Comparison of ENCODE assay signal across 11 mouse cellular contexts in the genomic region with DNA sequence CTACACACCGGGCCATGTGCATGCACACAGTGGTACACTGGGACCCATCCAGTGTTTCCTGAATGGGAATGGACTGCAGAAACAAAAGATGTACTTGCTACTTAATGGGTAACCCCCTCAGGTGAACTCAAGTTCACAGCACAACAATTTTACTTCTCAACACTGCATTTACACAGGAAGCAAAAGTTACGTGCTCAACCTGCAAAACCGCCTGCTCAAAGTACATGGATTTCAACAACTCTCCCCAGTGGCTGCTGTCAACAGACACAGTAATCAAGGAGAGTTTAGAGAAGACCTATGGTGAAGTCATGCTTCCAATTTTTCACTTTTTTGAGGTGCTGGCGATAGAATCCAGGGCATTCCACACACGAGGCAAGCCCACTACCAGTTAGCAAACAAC. TPM values are rescaled to one million over a fixed set of nuclear protein-coding genes. Genes with fewer than 3 reads are reported as not detected.
A peak's percentile ranks its signal among the peaks of the same experiment; 100 is the strongest.
DNase-seq lines count a peak whose midpoint lies in the region; ATAC-seq and TF ChIP-seq lines count a peak whose summit lies in the region.
"Had no signal": no experiment of that assay in that cellular context is flagged by ENCODE, and none has a peak within 500 bp of the region (broad histone marks: within the 10 kb centered on the region; RNA-seq: fewer than 3 reads in every experiment).

No protein-coding gene starts in this region.

- peak overlapping the region; percentile 77 for H3K4me3 ChIP-seq in erythroblast, embryonic 14.5 days (replicated peaks)
- H3K4me3 ChIP-seq in forebrain, postnatal 0 days (ENCODE audit: low read depth, low read length) = no peak overlapping the region
- peak overlapping the region; percentile 71 for H3K4me3 ChIP-seq in liver, embryonic 15.5 days (replicated peaks)

- DNase-seq in A20 (ENCODE audit: low read depth, low spot score) = peak; percentile 36
- DNase-seq in forebrain, postnatal 0 days = no peak
- no peak for DNase-seq in ovary, postnatal 10 days (ENCODE audit: low spot score)
- no peak for DNase-seq in cerebellum, postnatal 25 days
- no peak for DNase-seq in thymus, postnatal 0 days (ENCODE audit: low spot score)
- DNase-seq: adrenal gland, adult 2 months; gastrocnemius, adult 2 months; thymus, postnatal 25 days had no signal

- no peaks in the 10 kb centered on the region for H3K27me3 ChIP-seq in erythroblast, embryonic 14.5 days (ENCODE audit: control insufficient read depth)
- H3K27me3 ChIP-seq in forebrain, postnatal 0 days (ENCODE audit: insufficient read depth, low read length) = no peaks in the 10 kb centered on the region
- no peaks in the 10 kb centered on the region for H3K27me3 ChIP-seq in liver, embryonic 15.5 days

- H3K4me2 ChIP-seq in forebrain, postnatal 0 days (ENCODE audit: low read depth) = peak overlapping the region; percentile 71
- peak overlapping the region; percentile 75 for H3K4me2 ChIP-seq in liver, embryonic 15.5 days

- no peak overlapping the region for H3K27ac ChIP-seq in forebrain, postnatal 0 days (ENCODE audit: low read depth, low read length)
- peak overlapping the region; percentile 88 for H3K27ac ChIP-seq in liver, embryonic 15.5 days (replicated peaks)

- WGBS in forebrain, postnatal 0 days = 58% methylated on average over 5 of the region's 5 CpGs
- 52% methylated on average over 5 of the region's 5 CpGs for WGBS in liver, embryonic 15.5 days (ENCODE audit: insufficient replicate concordance)

- H3K36me3 ChIP-seq in erythroblast, embryonic 14.5 days (ENCODE audit: control insufficient read depth) = peaks cover 54% of the 10 kb centered on the region
- H3K36me3 ChIP-seq in forebrain, postnatal 0 days (ENCODE audit: insufficient read depth) = peaks cover 14% of the 10 kb centered on the region
- peaks cover 18% of the 10 kb centered on the region for H3K36me3 ChIP-seq in liver, embryonic 15.5 days (replicated peaks)

- H3K9ac ChIP-seq in forebrain, postnatal 0 days = no peak overlapping the region
- H3K9ac ChIP-seq in liver, embryonic 15.5 days = peak overlapping the region; percentile 47

- no peak for TF ChIP-seq CTCF in forebrain, postnatal 0 days (IDR thresholded peaks at IDR 0.05; ENCODE audit: low read depth)

- peaks cover 48% of the 10 kb centered on the region for H3K4me1 ChIP-seq in erythroblast, embryonic 14.5 days (ENCODE audit: control insufficient read depth)
- peaks cover 13% of the 10 kb centered on the region for H3K4me1 ChIP-seq in forebrain, postnatal 0 days (ENCODE audit: insufficient read depth)
- H3K4me1 ChIP-seq in liver, embryonic 15.5 days (replicated peaks) = peaks cover 44% of the 10 kb centered on the region

- no peaks in the 10 kb centered on the region for H3K9me3 ChIP-seq in erythroblast, embryonic 14.5 days (ENCODE audit: control insufficient read depth, low read length)
- H3K9me3 ChIP-seq in forebrain, postnatal 0 days (ENCODE audit: low read length) = no peaks in the 10 kb centered on the region
- no peaks in the 10 kb centered on the region for H3K9me3 ChIP-seq in liver, embryonic 15.5 days (replicated peaks)

- no peak for ATAC-seq in erythroblast, adult 5-6 weeks (replicated peaks; ENCODE audit: low FRiP score, poor library complexity, severe bottlenecking)
- no peak for ATAC-seq in forebrain, postnatal 0 days
- ATAC-seq in liver, embryonic 15.5 days (ENCODE audit: insufficient read depth) = no peak

RNA-seq across cellular contexts. Expression of a gene that starts 1.6 kb away (rescaled TPM):
- 30.8 and 33.7 TPM in 2 replicates for polyA plus RNA-seq in erythroblast, embryonic 14.5 days (2012)
- 30.9 and 43.6 TPM in 2 replicates for total RNA-seq in erythroblast, adult 5-6 weeks (2015; ENCODE audit: low replicate concordance)
- 23.6 and 23.7 TPM in 2 replicates for total RNA-seq in erythroblast, adult 5-6 weeks (2017; ENCODE audit: low replicate concordance)
- total RNA-seq in forebrain, postnatal 0 days (2014; rRNA removed) = 107 and 110 TPM in 2 replicates
- polyA plus RNA-seq in forebrain, postnatal 0 days (2015; fragmentation: Nextera tagmentation; extraction: Ambion mirVana) = 104 and 131 TPM in 2 replicates
- 70.5 and 74.4 TPM in 2 replicates for polyA plus RNA-seq in liver, embryonic 15.5 days (2015; fragmentation: Nextera tagmentation; extraction: Ambion mirVana)
- 183 and 192 TPM in 2 replicates for polyA plus RNA-seq in thymus, postnatal 0 days (2015; fragmentation: Nextera tagmentation; extraction: Ambion mirVana)

RNA-seq across cellular contexts. Expression of a gene that starts 1.8 kb away (rescaled TPM):
- 0.05 and 0.07 TPM in 2 replicates for polyA plus RNA-seq in erythroblast, embryonic 14.5 days (2012)
- total RNA-seq in erythroblast, adult 5-6 weeks (2015; ENCODE audit: low replicate concordance) = 1.7 and 6.7 TPM in 2 replicates
- 2.0 and 2.5 TPM in 2 replicates for total RNA-seq in erythroblast, adult 5-6 weeks (2017; ENCODE audit: low replicate concordance)
- 15.4 and 17.9 TPM in 2 replicates for total RNA-seq in forebrain, postnatal 0 days (2014; rRNA removed)
- 5.3 and 8.2 TPM in 2 replicates for polyA plus RNA-seq in forebrain, postnatal 0 days (2015; fragmentation: Nextera tagmentation; extraction: Ambion mirVana)
- polyA plus RNA-seq in liver, embryonic 15.5 days (2015; fragmentation: Nextera tagmentation; extraction: Ambion mirVana) = 4.2 and 4.9 TPM in 2 replicates
- polyA plus RNA-seq in thymus, postnatal 0 days (2015; fragmentation: Nextera tagmentation; extraction: Ambion mirVana) = 8.2 and 10.2 TPM in 2 replicates

RNA-seq across cellular contexts. Expression of a gene that starts 22.6 kb away (rescaled TPM):
- 5.4 and 6.9 TPM in 2 replicates for polyA plus RNA-seq in erythroblast, embryonic 14.5 days (2012)
- 14.2 and 30.7 TPM in 2 replicates for total RNA-seq in erythroblast, adult 5-6 weeks (2015; ENCODE audit: low replicate concordance)
- total RNA-seq in erythroblast, adult 5-6 weeks (2017; ENCODE audit: low replicate concordance) = 46.3 and 50.1 TPM in 2 replicates
- total RNA-seq in forebrain, postnatal 0 days (2014; rRNA removed) = 163 and 217 TPM in 2 replicates
- 82.8 and 90.2 TPM in 2 replicates for polyA plus RNA-seq in forebrain, postnatal 0 days (2015; fragmentation: Nextera tagmentation; extraction: Ambion mirVana)
- 52.2 and 59.4 TPM in 2 replicates for polyA plus RNA-seq in liver, embryonic 15.5 days (2015; fragmentation: Nextera tagmentation; extraction: Ambion mirVana)
- 39.7 and 49.6 TPM in 2 replicates for polyA plus RNA-seq in thymus, postnatal 0 days (2015; fragmentation: Nextera tagmentation; extraction: Ambion mirVana)
